ENCODE assay signal across 8 mouse cellular contexts in genomic region chr10:21994431-21994914, GRCm38 (mm10).
A peak's percentile ranks its signal among the peaks of the same experiment; 100 is the strongest.
DNase-seq lines count a peak whose midpoint lies in the region; ATAC-seq and TF ChIP-seq lines count a peak whose summit lies in the region.

No protein-coding gene starts in this region.

- peak; percentile 92 for DNase-seq in MEL (ENCODE audit: low read depth, low spot score)
- peak; percentile 97 to 98 for DNase-seq in cerebellum, adult 18-20 months
- peak; percentile 98 to 99 for DNase-seq in heart, postnatal 36 days
- peak; percentile 95 for DNase-seq in layer of hippocampus, adult 2 months (ENCODE audit: low spot score in 2 of 2)
- peak; percentile 98 for DNase-seq in lung, adult 2 months
- peak; percentile 99 for DNase-seq in testis, postnatal 10 days (ENCODE audit: low spot score)

- 0 out of 2 replicates have a peak overlapping the region, but pooled peaks have one; percentile 22 for H3K27ac ChIP-seq in MEL (ENCODE audit: control insufficient read depth, low read depth, low read length)
- H3K27ac ChIP-seq in forebrain, embryonic 16.5 days (ENCODE audit: low read length): peak overlapping the region; percentile 76; the same call in 1 of the 2 replicates
- peak overlapping the region; percentile 99 for H3K27ac ChIP-seq in layer of hippocampus, adult 2 months
- peak overlapping the region; percentile 86 for H3K27ac ChIP-seq in neural tube, embryonic 15.5 days (replicated peaks)

- peak; percentile 75 to 95; a peak in 3 of 4 replicates for TF ChIP-seq POLR2A in MEL (IDR thresholded peaks at IDR 0.05; ENCODE audit: control insufficient read depth in 1 of 2, insufficient read depth in 1 of 2, low read depth in 1 of 2, low read length in 2 of 2, poor library complexity in 1 of 2)
- TF ChIP-seq POLR2A in lung, adult 2 months (IDR thresholded peaks at IDR 0.05; ENCODE audit: borderline replicate concordance, extremely low read depth, low read depth, low read length): peak; percentile 93

- no peaks in the 10 kb centered on the region for H3K9me3 ChIP-seq in MEL (replicated peaks; ENCODE audit: insufficient read depth, low read length)
- H3K9me3 ChIP-seq in forebrain, embryonic 16.5 days (ENCODE audit: control insufficient read depth, low read length): no peaks in the 10 kb centered on the region
- no peaks in the 10 kb centered on the region for H3K9me3 ChIP-seq in neural tube, embryonic 15.5 days (replicated peaks)

- H3K4me3 ChIP-seq in MEL (ENCODE audit: control insufficient read depth in 1 of 2, insufficient read depth in 1 of 2, low read depth in 2 of 2, low read length in 2 of 2): peak overlapping the region; percentile 86 to 87
- H3K4me3 ChIP-seq in forebrain, embryonic 16.5 days (replicated peaks; ENCODE audit: low read length): peak overlapping the region; percentile 70
- peak overlapping the region; percentile 97 for H3K4me3 ChIP-seq in layer of hippocampus, adult 2 months
- peak overlapping the region; percentile 94 for H3K4me3 ChIP-seq in lung, adult 2 months (replicated peaks; ENCODE audit: extremely low read depth, low read depth, low read length)
- peak overlapping the region; percentile 73 for H3K4me3 ChIP-seq in neural tube, embryonic 15.5 days (replicated peaks)

- H3K36me3 ChIP-seq in MEL (ENCODE audit: control insufficient read depth in 1 of 2, insufficient read depth in 2 of 2, low read length in 2 of 2): peaks cover 0 to 4% of the 10 kb centered on the region in 2 experiments; a peak in 1 of 4 replicates
- H3K36me3 ChIP-seq in forebrain, embryonic 16.5 days (ENCODE audit: control insufficient read depth, insufficient read depth): no peaks in the 10 kb centered on the region
- H3K36me3 ChIP-seq in neural tube, embryonic 15.5 days: peaks cover 27% of the 10 kb centered on the region

- H3K4me1 ChIP-seq in MEL (ENCODE audit: control insufficient read depth in 1 of 2, insufficient read depth in 2 of 2, low read length in 2 of 2): no peaks in the 10 kb centered on the region
- H3K4me1 ChIP-seq in forebrain, embryonic 16.5 days (replicated peaks; ENCODE audit: control insufficient read depth, insufficient read depth, low read length): peaks cover 11% of the 10 kb centered on the region
- H3K4me1 ChIP-seq in lung, adult 2 months (ENCODE audit: control insufficient read depth, insufficient read depth, low read length): peaks cover 3% of the 10 kb centered on the region; the same call in 1 of the 2 replicates
- peaks cover 38% of the 10 kb centered on the region for H3K4me1 ChIP-seq in neural tube, embryonic 15.5 days

- no peaks in the 10 kb centered on the region for H3K79me2 ChIP-seq in MEL (ENCODE audit: control insufficient read depth, insufficient read depth, low read length, poor library complexity)

- H3K27me3 ChIP-seq in MEL (ENCODE audit: control insufficient read depth in 1 of 2, insufficient read depth in 2 of 2, low read length in 2 of 2): peaks cover 2 to 9% of the 10 kb centered on the region in 2 experiments
- no peaks in the 10 kb centered on the region; the same call in 1 of the 2 replicates for H3K27me3 ChIP-seq in forebrain, embryonic 16.5 days (replicated peaks; ENCODE audit: control insufficient read depth, insufficient read depth, low read length)
- peaks cover 6% of the 10 kb centered on the region; the same call in 1 of the 2 replicates for H3K27me3 ChIP-seq in neural tube, embryonic 15.5 days (replicated peaks)

- ATAC-seq in forebrain, embryonic 16.5 days: peak; percentile 97
- ATAC-seq in neural tube, embryonic 15.5 days (ENCODE audit: low FRiP score): peak; percentile 96

- TF ChIP-seq RAD21 in MEL (IDR thresholded peaks at IDR 0.05; ENCODE audit: low read depth, low read length): no peak

- no peak for TF ChIP-seq CTCF in MEL (IDR thresholded peaks at IDR 0.05 in 2 of 3, conservative IDR thresholded peaks at IDR 0.05 in 1 of 3; ENCODE audit: control insufficient read depth in 1 of 3, insufficient read depth in 1 of 3, low read depth in 2 of 3, low read length in 3 of 3, poor library complexity in 1 of 3, severe bottlenecking in 1 of 3)
- TF ChIP-seq CTCF in layer of hippocampus, adult 2 months (conservative IDR thresholded peaks at IDR 0.05): no peak
- no peak for TF ChIP-seq CTCF in lung, adult 2 months (IDR thresholded peaks at IDR 0.05; ENCODE audit: insufficient read depth, low read length)

- intact Hi-C loops in heart, postnatal 36 days (cut with DNase I): loop anchor here (2.0 to 5.0 kb wide), 5 partner anchors 92 to 447 kb away; no protein-coding TSS in a partner anchor

- WGBS in forebrain, embryonic 16.5 days: under 1% methylated on average over 40 of the region's 40 CpGs
- under 1% methylated on average over 37 of the region's 40 CpGs for WGBS in lung, adult 2 months
- WGBS in neural tube, embryonic 15.5 days: 1% methylated on average over 38 of the region's 40 CpGs

- TF ChIP-seq EP300 in MEL (IDR thresholded peaks at IDR 0.05; ENCODE audit: low read depth in 1 of 2, low read length in 2 of 2): no peak

- peak overlapping the region; percentile 66 for H3K9ac ChIP-seq in MEL (ENCODE audit: control insufficient read depth, low read depth, low read length, poor library complexity, severe bottlenecking)
- peak overlapping the region; percentile 66 for H3K9ac ChIP-seq in forebrain, embryonic 16.5 days (replicated peaks; ENCODE audit: low read depth, low read length)
- H3K9ac ChIP-seq in neural tube, embryonic 15.5 days (replicated peaks): peak overlapping the region; percentile 77

- H3K4me2 ChIP-seq in forebrain, embryonic 16.5 days (ENCODE audit: low read length): peak overlapping the region; percentile 98
- peak overlapping the region; percentile 99 for H3K4me2 ChIP-seq in neural tube, embryonic 15.5 days

TF ChIP-seq in MEL, 35 proteins besides CTCF, POLR2A, EP300 and RAD21:
- TF ChIP-seq GATA1 (IDR thresholded peaks at IDR 0.05; ENCODE audit: low read depth, low read length) (peak; percentile 48; the same call in 1 of the 2 replicates), MAFK (IDR thresholded peaks at IDR 0.05; ENCODE audit: borderline replicate concordance, low read depth, low read length) (no peak), ZNF384 (IDR thresholded peaks at IDR 0.05; ENCODE audit: low read depth, low read length) (no peak), ZMIZ1 (IDR thresholded peaks at IDR 0.05; ENCODE audit: low read depth, low read length) (peak; percentile 61; the same call in 1 of the 2 replicates), TBP (IDR thresholded peaks at IDR 0.05; ENCODE audit: low read depth, low read length) (peak; percentile 96), SMC3 (IDR thresholded peaks at IDR 0.05; ENCODE audit: low read depth, low read length) (no peak), MYC (IDR thresholded peaks at IDR 0.05; ENCODE audit: low read depth, low read length) (no peak), JUND (IDR thresholded peaks at IDR 0.05; ENCODE audit: low read depth, low read length) (no peak), ELF1 (IDR thresholded peaks at IDR 0.05; ENCODE audit: low read depth, low read length) (peak; percentile 80), RCOR1 (IDR thresholded peaks at IDR 0.05; ENCODE audit: low read depth, low read length) (no peak), MYB (IDR thresholded peaks at IDR 0.05; ENCODE audit: low read depth, low read length) (no peak), POLR2AphosphoS2 (IDR thresholded peaks at IDR 0.05; ENCODE audit: low read length) (peak; percentile 35; the same call in 1 of the 2 replicates), NRF1 (IDR thresholded peaks at IDR 0.05; ENCODE audit: insufficient read depth, low read depth, low read length, poor library complexity, severe bottlenecking) (peak; percentile 22; the same call in 1 of the 2 replicates), POLR2AphosphoS5 (IDR thresholded peaks at IDR 0.05; ENCODE audit: borderline replicate concordance, low read depth, low read length) (no peak), GABPA (IDR thresholded peaks at IDR 0.05; ENCODE audit: low read depth, low read length) (no peak), SIN3A (IDR thresholded peaks at IDR 0.05; ENCODE audit: low read length) (no peak), NELFE (IDR thresholded peaks at IDR 0.05; ENCODE audit: low read depth, low read length) (peak; percentile 78), CHD2 (IDR thresholded peaks at IDR 0.05; ENCODE audit: low read length) (no peak), E2F4 (IDR thresholded peaks at IDR 0.05; ENCODE audit: borderline replicate concordance, low read depth, low read length) (no peak), MAX (IDR thresholded peaks at IDR 0.05; ENCODE audit: low read length) (no peak), USF1 (IDR thresholded peaks at IDR 0.05; ENCODE audit: low read depth, low read length) (no peak), ETS1 (IDR thresholded peaks at IDR 0.05; ENCODE audit: low read depth, low read length) (no peak), TAL1 (IDR thresholded peaks at IDR 0.05; ENCODE audit: low read length) (no peak)

Comparison
In these comparisons a context has a peak if more than half of its experiments do, and no peak if none do; other contexts are left out.
1. Peak in every context shown above with its lines: DNase-seq, ATAC-seq, H3K4me3 ChIP-seq and H3K27ac ChIP-seq.
2. H3K27ac ChIP-seq: peak in every context shown above with its lines; median percentile 99 in layer of hippocampus, adult 2 months; 86 in neural tube, embryonic 15.5 days; 76 in forebrain, embryonic 16.5 days; 22 in MEL.